Mouse (Mus musculus) small intestine, adult 2 months (tissue): ENCODE data around the gene Hspa4.

ENCODE experiments used
- CTCF ChIP-seq: fragments of 200-500 bp; IDR thresholded peaks from 2 replicates; pipeline ENCODE4 v1.5.1; 2012; ENCODE audit warnings: low read depth, mild to moderate bottlenecking, control low read depth, inconsistent platforms, low read length, moderate library complexity, mixed read lengths; ENCODE audit not compliant: insufficient replicate concordance, insufficient read length; ENCODE audit errors: extremely low read depth
- POLR2A ChIP-seq: fragments of 200-500 bp; IDR thresholded peaks from 2 replicates; pipeline ENCODE4 v1.6.1; 2012; ENCODE audit warnings: low read depth, mild to moderate bottlenecking, control low read depth, inconsistent platforms, low read length, moderate library complexity

- TF ChIP-seq CTCF (no peak), POLR2A (no peak)
Observed at GRCm38 (mm10) chr11:53294441-53294840, 5.8 kb downstream of the Hspa4 start.
